Mouse (Mus musculus): ENCODE data around the gene Abl1. TPM values are rescaled to one million over a fixed set of nuclear protein-coding genes. Genes with fewer than 3 reads are reported as not detected.

The Abl1 gene
- total RNA-seq, 2 experiments from 2014 or later: 42.2 to 48.3 TPM

- DNase-seq (ENCODE audit: low spot score in 2 of 2): no peak
Observed at GRCm38 (mm10) chr2:31782958-31783602, 94.9 kb downstream of the Abl1 start.

- peak; percentile 76 to 82 for DNase-seq (ENCODE audit: low spot score in 2 of 2)
Observed at GRCm38 (mm10) chr2:31785074-31785473, 96.9 kb downstream of the Abl1 start.

GRCm38 (mm10) chr2:31787029-31787428, 98.9 kb downstream of the Abl1 start:
- peak; percentile 83 to 87 for DNase-seq (ENCODE audit: low spot score in 2 of 2)

GRCm38 (mm10) chr2:31788227-31788626, 100.1 kb downstream of the Abl1 start:
- no peak for DNase-seq (ENCODE audit: low spot score in 2 of 2)

GRCm38 (mm10) chr2:31789215-31789614, 101.0 kb downstream of the Abl1 start:
- no peak for DNase-seq (ENCODE audit: low spot score in 2 of 2)

GRCm38 (mm10) chr2:31790728-31791251, 102.6 kb downstream of the Abl1 start:
- DNase-seq (ENCODE audit: low spot score in 2 of 2): no peak

GRCm38 (mm10) chr2:31791260-31791659, 103.1 kb downstream of the Abl1 start:
- DNase-seq (ENCODE audit: low spot score in 2 of 2): no peak

GRCm38 (mm10) chr2:31792611-31793010, 104.4 kb downstream of the Abl1 start:
- no peak for DNase-seq (ENCODE audit: low spot score in 2 of 2)

- no peak for DNase-seq (ENCODE audit: low spot score in 2 of 2)
Observed at GRCm38 (mm10) chr2:31796943-31797342, 108.8 kb downstream of the Abl1 start.

GRCm38 (mm10) chr2:31801416-31801815, 113.2 kb downstream of the Abl1 start:
- no peak for DNase-seq (ENCODE audit: low spot score in 2 of 2)

GRCm38 (mm10) chr2:31802811-31803210, 114.6 kb downstream of the Abl1 start:
- no peak for DNase-seq (ENCODE audit: low spot score in 2 of 2)

- DNase-seq (ENCODE audit: low spot score in 2 of 2): no peak
Observed at GRCm38 (mm10) chr2:31803480-31803879, 115.3 kb downstream of the Abl1 start.

GRCm38 (mm10) chr2:31806639-31807382, 118.6 kb downstream of the Abl1 start:
- DNase-seq (ENCODE audit: low spot score in 2 of 2): no peak

GRCm38 (mm10) chr2:31808410-31809357, 120.5 kb downstream of the Abl1 start:
- DNase-seq (ENCODE audit: low spot score in 2 of 2): peak in 1 of 2 experiments; percentile 49

- no peak for DNase-seq (ENCODE audit: low spot score in 2 of 2)
Observed at GRCm38 (mm10) chr2:31809358-31809740, 121.2 kb downstream of the Abl1 start.

GRCm38 (mm10) chr2:31810444-31810843, 122.3 kb downstream of the Abl1 start, which contains the start of gene Qrfp:
Gene Qrfp, minus strand, starts transcription at chr2:31810580.
- DNase-seq (ENCODE audit: low spot score in 2 of 2): no peak

- DNase-seq (ENCODE audit: low spot score in 2 of 2): no peak
Observed at GRCm38 (mm10) chr2:31811086-31811958, 123.1 kb downstream of the Abl1 start.

GRCm38 (mm10) chr2:31813641-31814040, 125.5 kb downstream of the Abl1 start:
- DNase-seq (ENCODE audit: low spot score in 2 of 2): no peak

- no peak for DNase-seq (ENCODE audit: low spot score in 2 of 2)
Observed at GRCm38 (mm10) chr2:31814699-31815098, 126.5 kb downstream of the Abl1 start.

- DNase-seq (ENCODE audit: low spot score in 2 of 2): peak; percentile 74 to 77
Observed at GRCm38 (mm10) chr2:31815367-31815766, 127.2 kb downstream of the Abl1 start.
